Mouse (Mus musculus) CD4-positive helper T cell, adult 2 months (primary cell): ENCODE measurements around the gene Prkca.

Source experiments
- DNase-seq: peaks from one replicate; pipeline ENCODE4 v3.0.0-alpha.2; 2012; ENCODE audit warnings: low read depth, missing footprints, low spot score

The Prkca gene

GRCm38 (mm10) chr11:108206602-108207001 lies 137.1 kb downstream of the Prkca start:
- peak; percentile 22 for DNase-seq

GRCm38 (mm10) chr11:108204895-108205248 lies 138.9 kb downstream of the Prkca start:
- DNase-seq: peak; percentile 44

GRCm38 (mm10) chr11:108204202-108204894 lies 139.4 kb downstream of the Prkca start:
- peak; percentile 45 for DNase-seq

- no peak for DNase-seq
Measured at GRCm38 (mm10) chr11:108202835-108203234, 140.9 kb downstream of the Prkca start.

GRCm38 (mm10) chr11:108200679-108201586 lies 142.8 kb downstream of the Prkca start:
- DNase-seq: no peak

GRCm38 (mm10) chr11:108199429-108199985 lies 144.2 kb downstream of the Prkca start:
- no peak for DNase-seq

GRCm38 (mm10) chr11:108198592-108198991 lies 145.1 kb downstream of the Prkca start:
- no peak for DNase-seq

GRCm38 (mm10) chr11:108197427-108198218 lies 146.1 kb downstream of the Prkca start:
- DNase-seq: no peak

GRCm38 (mm10) chr11:108196796-108197195 lies 146.9 kb downstream of the Prkca start:
- no peak for DNase-seq

GRCm38 (mm10) chr11:108190298-108190697 lies 153.4 kb downstream of the Prkca start:
- DNase-seq: no peak

- DNase-seq: no peak
Measured at GRCm38 (mm10) chr11:108189362-108189761, 154.4 kb downstream of the Prkca start.

- no peak for DNase-seq
Measured at GRCm38 (mm10) chr11:108182421-108182820, 161.3 kb downstream of the Prkca start.

GRCm38 (mm10) chr11:108181012-108181713 lies 162.6 kb downstream of the Prkca start:
- DNase-seq: no peak

GRCm38 (mm10) chr11:108178802-108179201 lies 164.9 kb downstream of the Prkca start:
- peak; percentile 69 for DNase-seq

GRCm38 (mm10) chr11:108178258-108178657 lies 165.5 kb downstream of the Prkca start:
- peak; percentile 55 for DNase-seq

- no peak for DNase-seq
Measured at GRCm38 (mm10) chr11:108176715-108177114, 167.0 kb downstream of the Prkca start.

- peak; percentile 60 for DNase-seq
Measured at GRCm38 (mm10) chr11:108171917-108172316, 171.8 kb downstream of the Prkca start.

GRCm38 (mm10) chr11:108171260-108171659 lies 172.5 kb downstream of the Prkca start:
- no peak for DNase-seq

GRCm38 (mm10) chr11:108170107-108170506 lies 173.6 kb downstream of the Prkca start:
- DNase-seq: no peak

GRCm38 (mm10) chr11:108165725-108166124 lies 178.0 kb downstream of the Prkca start:
- no peak for DNase-seq

GRCm38 (mm10) chr11:108162639-108163038 lies 181.1 kb downstream of the Prkca start:
- DNase-seq: no peak
